Mouse (Mus musculus): ENCODE results near the gene Olfr578.

Olfr578 gene

GRCm38 (mm10) chr7:102989224-102989623 lies at the start of gene Olfr578:
Olfr578 (minus strand) TSS chr7:102989324.
- no peak for DNase-seq (ENCODE audit: low spot score in 2 of 2)

DNA sequence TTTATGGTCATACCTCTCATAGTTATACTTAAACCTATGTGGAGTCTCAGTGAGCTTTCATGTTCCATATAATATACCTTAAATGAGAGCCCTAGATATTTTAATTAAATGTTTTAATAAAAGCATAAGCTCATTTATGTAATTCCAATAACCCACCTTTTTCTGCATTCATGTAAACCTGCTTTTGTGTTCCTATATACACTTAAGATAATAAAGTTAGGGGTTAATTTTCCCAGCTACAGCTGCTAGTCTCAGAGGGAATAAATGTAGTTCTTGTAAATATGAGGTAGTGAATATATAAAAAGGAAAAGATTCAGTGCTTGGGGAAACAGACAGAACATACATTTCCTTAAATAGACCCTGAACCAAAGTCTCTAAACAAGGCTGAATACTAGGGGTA lies 48.6 kb upstream of the Olfr578 start, which contains the start of gene Olfr582:
TSS of gene Olfr582 (plus strand) at position 301 of the 400 bp plus-strand sequence.
- DNase-seq (ENCODE audit: low spot score in 2 of 2) = no peak

GRCm38 (mm10) chr7:102975843-102976242 lies 13.3 kb downstream of the Olfr578 start, which contains the start of gene Olfr577:
Olfr577 (minus strand) TSS chr7:102975943.
- no peak for DNase-seq (ENCODE audit: low spot score in 2 of 2)

DNA sequence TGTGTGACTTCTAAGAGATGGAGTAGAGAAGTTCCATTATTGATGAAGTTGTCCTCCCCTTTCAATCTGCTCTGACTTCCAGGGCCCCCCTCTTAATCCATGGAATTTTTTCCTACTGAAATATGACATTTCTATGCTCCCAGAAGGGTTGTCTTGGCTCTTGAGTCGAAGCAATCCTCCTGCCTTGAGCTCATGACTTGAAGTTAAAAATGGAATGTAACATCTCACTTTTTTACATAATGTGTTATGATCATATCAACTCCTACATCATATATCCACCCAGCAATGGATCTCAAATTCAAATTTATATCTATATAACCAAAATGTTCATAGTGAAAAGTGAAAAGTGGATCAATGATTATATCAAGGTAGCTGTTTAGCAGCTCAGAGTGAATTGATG lies 14.7 kb downstream of the Olfr578 start:
- DNase-seq (ENCODE audit: low spot score in 2 of 2) = no peak

- DNase-seq (ENCODE audit: low spot score in 2 of 2) = no peak
Observed at GRCm38 (mm10) chr7:102962360-102962759, 26.8 kb downstream of the Olfr578 start, which contains the start of gene Olfr576. Olfr576 (plus strand) TSS chr7:102962660.

- no peak for DNase-seq (ENCODE audit: low spot score in 2 of 2)
Observed at GRCm38 (mm10) chr7:102958593-102958992, 30.5 kb downstream of the Olfr578 start, which contains the start of gene Olfr575. Olfr575 (minus strand) TSS chr7:102958775.

GRCm38 (mm10) chr7:102958137-102958536 lies 31.0 kb downstream of the Olfr578 start:
- no peak for DNase-seq (ENCODE audit: low spot score in 2 of 2)

DNA sequence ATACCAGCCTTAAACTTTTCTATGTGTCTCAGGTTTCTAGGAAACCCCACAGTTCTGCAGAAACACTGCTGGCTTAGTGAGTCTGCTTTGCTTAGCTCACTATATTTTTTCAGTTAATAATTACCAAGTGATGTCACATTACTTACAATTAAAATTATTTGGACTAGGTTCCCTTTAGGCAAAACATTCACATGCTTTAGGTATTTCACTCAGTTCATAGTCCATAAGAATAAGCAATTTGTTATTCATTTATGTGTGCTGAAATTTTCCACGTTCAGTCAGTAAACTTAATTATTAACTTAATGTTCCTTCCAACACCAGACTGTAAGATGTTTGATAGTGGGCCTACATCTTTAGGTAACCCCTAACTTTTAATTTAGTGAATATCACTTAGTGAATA lies 38.4 kb downstream of the Olfr578 start:
- DNase-seq (ENCODE audit: low spot score in 2 of 2) = no peak

DNA sequence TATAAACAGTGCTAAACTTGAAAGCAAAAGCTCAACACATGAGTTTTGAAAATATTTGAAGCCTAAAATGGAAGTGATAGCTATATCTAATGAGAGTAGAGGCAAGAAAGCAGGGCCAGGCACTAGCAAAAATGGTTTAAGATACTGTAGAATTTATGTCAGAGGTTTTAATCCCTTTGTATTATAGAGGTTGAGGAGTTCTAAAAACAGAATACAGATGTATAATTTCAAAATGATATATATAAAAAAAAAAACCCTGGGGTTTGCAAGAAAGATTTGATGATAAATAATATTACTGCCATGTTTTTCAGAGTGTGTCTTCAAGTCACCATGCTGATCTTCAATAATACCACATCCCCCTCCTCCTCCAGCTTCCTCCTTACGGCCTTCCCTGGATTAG lies 41.0 kb downstream of the Olfr578 start, which contains the start of gene Olfr574:
TSS of gene Olfr574 (plus strand) at position 301 of the 400 bp plus-strand sequence.
- no peak for DNase-seq (ENCODE audit: low spot score in 2 of 2)

DNA sequence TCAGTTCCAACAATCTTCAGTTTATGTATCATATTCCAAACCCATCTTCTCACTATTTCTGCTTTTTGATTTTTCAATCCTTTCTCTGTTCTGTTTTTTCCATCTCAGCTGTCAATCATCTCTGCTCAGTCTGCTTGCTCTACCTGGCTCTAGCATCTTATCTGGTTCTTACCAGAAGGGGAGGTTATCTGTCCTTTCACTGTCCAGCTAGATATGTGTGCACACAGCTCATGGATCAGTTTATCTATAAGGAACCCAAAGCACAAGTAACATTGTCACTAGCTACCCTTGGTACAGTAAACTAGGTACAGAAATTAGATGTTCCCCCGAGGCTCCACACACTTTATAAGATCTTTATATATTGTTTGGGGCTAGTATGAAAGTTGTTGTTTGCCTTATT lies 45.7 kb downstream of the Olfr578 start:
- no peak for DNase-seq (ENCODE audit: low spot score in 2 of 2)

- DNase-seq (ENCODE audit: low spot score in 2 of 2) = no peak
Observed at GRCm38 (mm10) chr7:102942475-102942874, 46.6 kb downstream of the Olfr578 start, which contains the start of gene Olfr573-ps1. Olfr573-ps1 (minus strand) TSS chr7:102942575.
